Mouse (Mus musculus) CH12.LX (cell line): ENCODE measurements at regions not wholly inside any gene's neighbourhood (a gene's known extent, or its start where the extent isn't known, plus 50 kb on each side); places are given as distances from the start of the nearest gene placed in this dataset.

Source experiments
- CTCF ChIP-seq, 2 experiments: IDR thresholded peaks in 1 of 2; conservative IDR thresholded peaks in 1 of 2; 2 replicates each; pipeline ENCODE4 v1.5.1; 2011 to 2012; ENCODE audit warnings: low read depth in 2 of 2, low read length in 2 of 2, improper control_type of control experiment in 1 of 2, inconsistent platforms in 1 of 2, mild to moderate bottlenecking in 1 of 2, moderate library complexity in 1 of 2
- E2F4 ChIP-seq: IDR thresholded peaks from 2 replicates; pipeline ENCODE4 v1.6.1; 2011; ENCODE audit warnings: low read depth, low read length, improper control_type of control experiment; ENCODE audit not compliant: insufficient replicate concordance
- ELF1 ChIP-seq: IDR thresholded peaks from 2 replicates; pipeline ENCODE4 v1.6.1; 2014; ENCODE audit warnings: low read depth, mild to moderate bottlenecking, inconsistent platforms, low read length, improper control_type of control experiment
- RAD21 ChIP-seq: IDR thresholded peaks from 2 replicates; pipeline ENCODE4 v1.6.1; 2011; ENCODE audit warnings: low read depth, mild to moderate bottlenecking, low read length, improper control_type of control experiment, moderate library complexity
- TBP ChIP-seq: conservative IDR thresholded peaks from 2 replicates; pipeline ENCODE4 v1.6.1; 2011; ENCODE audit warnings: low read depth, low read length, improper control_type of control experiment
- UBTF ChIP-seq: IDR thresholded peaks from 2 replicates; pipeline ENCODE4 v1.6.1; 2012; ENCODE audit warnings: low read depth, mild to moderate bottlenecking, inconsistent platforms, low read length, improper control_type of control experiment, moderate library complexity

DNA sequence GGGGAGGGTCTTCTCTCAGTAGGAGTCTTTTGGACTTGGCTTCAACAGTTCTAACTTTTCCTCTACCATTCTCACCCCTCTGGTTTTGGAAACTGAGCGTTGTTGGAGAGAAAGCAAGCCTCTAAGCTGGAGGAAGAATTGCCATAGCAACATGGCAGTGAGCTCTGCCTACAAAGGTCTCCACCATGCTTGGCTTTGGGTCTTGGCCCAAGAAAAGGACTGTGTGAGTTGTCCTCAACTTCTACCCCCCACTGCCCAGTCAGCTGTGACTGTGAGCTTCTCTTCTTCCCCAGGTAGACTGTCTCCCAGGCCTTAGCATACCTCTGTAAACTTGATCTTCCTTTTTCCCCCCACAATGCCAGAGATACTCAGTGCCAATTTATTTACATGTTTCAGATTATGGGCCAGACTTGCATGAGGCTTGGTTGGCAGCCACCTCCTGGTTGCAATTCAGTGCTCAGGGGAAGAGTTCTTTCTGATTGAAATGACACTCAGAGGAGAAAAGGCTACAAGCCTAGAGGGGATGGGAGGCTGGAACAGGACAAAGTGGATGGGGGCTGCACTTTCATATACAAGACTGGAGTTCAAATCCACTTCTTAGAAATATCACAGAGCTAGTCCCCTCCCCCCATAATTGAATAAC lies 147.0 kb downstream of the 9330182O14Rik start:
- TF ChIP-seq RAD21 (no peak), E2F4 (no peak), CTCF (conservative IDR thresholded peaks at IDR 0.05 in 1 of 2, IDR thresholded peaks at IDR 0.05 in 1 of 2; ENCODE audit: low read depth in 2 of 2, low read length in 2 of 2) (no peak), UBTF (no peak), TBP (no peak), ELF1 (no peak)
